Mouse (Mus musculus) stomach, postnatal 0 days (tissue): Measurements from ENCODE around the gene Cep55.

Experiments
- CTCF ChIP-seq: IDR thresholded peaks from 2 replicates; pipeline ENCODE4 v1.5.1; 2016; ENCODE audit warnings: antibody characterized with exemption, low read depth, mild to moderate bottlenecking, moderate library complexity
- EP300 ChIP-seq: optimal IDR thresholded peaks from 2 replicates; pipeline ENCODE3; 2016; ENCODE audit warnings: antibody characterized with exemption

DNA sequence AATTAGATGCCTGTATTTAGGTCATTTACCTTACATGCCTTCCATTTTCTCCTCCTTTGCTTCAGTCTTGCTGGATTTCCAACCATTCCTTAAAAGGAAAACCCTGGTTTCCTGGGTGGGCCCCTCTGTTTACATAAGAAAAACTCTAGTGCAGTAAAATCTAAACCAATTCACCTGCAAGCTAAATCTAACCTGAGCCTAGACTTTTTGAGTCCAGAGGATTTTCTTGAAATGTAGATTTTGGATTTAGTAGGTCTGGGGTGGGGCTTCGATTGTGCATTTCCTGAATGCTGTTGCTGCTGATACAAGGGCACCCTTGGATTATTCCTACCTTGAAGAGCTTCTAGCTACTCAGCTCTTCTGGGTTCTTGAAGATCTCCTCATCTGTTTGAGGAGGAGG is 9.2 kb downstream of the Cep55 start:
- no peak for TF ChIP-seq CTCF
- no peak for TF ChIP-seq EP300
